Mouse (Mus musculus) cerebellum, postnatal 36 days (tissue): ENCODE measurements at regions not wholly inside any gene's neighbourhood (a gene's known extent, or its start where the extent isn't known, plus 50 kb on each side); places are given as distances from the start of the nearest gene placed in this dataset.

Experiments used
- DNase-seq, 2 experiments: peaks; one replicate each; pipeline ENCODE4 v3.0.0; 2021 to 2022; ENCODE audit warnings: mixed read lengths in 2 of 2

- DNase-seq, result no peak
These were observed 220.0 kb upstream of the Gm9767 start for GRCm38 (mm10) chr10:25857954-25858616.

GRCm38 (mm10) chr10:25844348-25844747, 233.7 kb upstream of the Gm9767 start:
- DNase-seq, result no peak

GRCm38 (mm10) chr10:25829275-25829674, 248.8 kb upstream of the Gm9767 start:
- no peak for DNase-seq

- DNase-seq, result no peak
These were observed 268.2 kb upstream of the Smlr1 start for GRCm38 (mm10) chr10:25804223-25804622.

GRCm38 (mm10) chr10:25801499-25801898, 265.4 kb upstream of the Smlr1 start:
- DNase-seq, result no peak

GRCm38 (mm10) chr10:25798881-25799280, 262.8 kb upstream of the Smlr1 start:
- DNase-seq, result no peak

GRCm38 (mm10) chr10:25790363-25790821, 254.3 kb upstream of the Smlr1 start:
- no peak for DNase-seq

- no peak for DNase-seq
These were observed 252.6 kb upstream of the Smlr1 start for GRCm38 (mm10) chr10:25788660-25789059.

GRCm38 (mm10) chr10:25788004-25788403, 251.9 kb upstream of the Smlr1 start:
- no peak for DNase-seq

GRCm38 (mm10) chr10:25783861-25784260, 247.8 kb upstream of the Smlr1 start:
- no peak for DNase-seq

GRCm38 (mm10) chr10:25779476-25779875, 243.4 kb upstream of the Smlr1 start:
- DNase-seq, result no peak

- no peak for DNase-seq
These were observed 241.7 kb upstream of the Smlr1 start for GRCm38 (mm10) chr10:25777717-25778116.

- no peak for DNase-seq
These were observed 240.6 kb upstream of the Smlr1 start for GRCm38 (mm10) chr10:25776697-25777096.

- DNase-seq, result no peak
These were observed 234.0 kb upstream of the Smlr1 start for GRCm38 (mm10) chr10:25770051-25770450.

- DNase-seq, result no peak
These were observed 232.4 kb upstream of the Smlr1 start for GRCm38 (mm10) chr10:25768456-25768855.

GRCm38 (mm10) chr10:25754300-25754699, 218.2 kb upstream of the Smlr1 start:
- no peak for DNase-seq

- DNase-seq, result no peak
These were observed 206.6 kb upstream of the Smlr1 start for GRCm38 (mm10) chr10:25742678-25743077.

- DNase-seq, result no peak
These were observed 204.9 kb upstream of the Smlr1 start for GRCm38 (mm10) chr10:25740956-25741355.

- no peak for DNase-seq
These were observed 194.4 kb upstream of the Smlr1 start for GRCm38 (mm10) chr10:25730470-25730869.

- no peak for DNase-seq
These were observed 187.9 kb upstream of the Smlr1 start for GRCm38 (mm10) chr10:25723966-25724365.

- DNase-seq, result no peak
These were observed 179.7 kb upstream of the Smlr1 start for GRCm38 (mm10) chr10:25715747-25716146.

- DNase-seq, result no peak
These were observed 178.6 kb upstream of the Smlr1 start for GRCm38 (mm10) chr10:25714636-25715035.

GRCm38 (mm10) chr10:25714041-25714440, 178.0 kb upstream of the Smlr1 start:
- no peak for DNase-seq

- peak; percentile 14 to 17 for DNase-seq
These were observed 171.9 kb upstream of the Smlr1 start for GRCm38 (mm10) chr10:25707951-25708350.

- DNase-seq, result no peak
These were observed 166.1 kb upstream of the Smlr1 start for GRCm38 (mm10) chr10:25702146-25702545.
